Mouse (Mus musculus): ENCODE measurements around the gene Mcf2.

Mcf2 gene

DNA sequence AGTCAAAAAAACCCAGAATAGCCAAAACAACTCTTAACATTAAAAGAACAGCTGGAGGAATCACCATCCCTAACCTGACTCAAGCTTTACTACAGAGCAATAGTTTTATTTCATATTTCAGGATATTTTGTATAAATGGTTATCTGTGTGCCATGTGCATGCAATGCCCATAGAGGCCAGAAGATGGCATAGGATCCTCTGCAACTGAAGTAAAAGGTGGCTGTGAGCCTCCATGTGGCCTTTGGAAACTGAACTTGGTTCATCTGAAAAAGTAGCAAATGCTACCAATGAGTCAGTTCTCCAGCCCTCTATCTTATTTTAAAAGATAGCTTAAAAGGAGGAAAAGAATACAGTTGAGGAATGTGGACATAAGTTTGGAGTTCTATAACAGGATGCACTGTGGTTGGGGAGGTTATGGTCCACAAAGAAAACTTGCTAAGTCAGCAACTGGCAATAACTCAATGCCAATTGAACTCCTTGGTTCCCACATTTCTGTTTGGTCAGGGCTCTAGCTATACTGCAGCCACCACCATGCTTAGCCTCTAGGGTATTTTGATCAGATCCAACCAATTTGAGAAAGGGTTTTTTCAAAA is 165.7 kb downstream of the Mcf2 start:
- Histone ChIP-seq H3K36me3 (ENCODE audit: control insufficient read depth, insufficient read depth, low read length, poor library complexity, severe bottlenecking) (no peaks in the 10 kb centered on the region), H3K27me3 (ENCODE audit: control insufficient read depth, insufficient read depth, low read length, poor library complexity, severe bottlenecking) (no peaks in the 10 kb centered on the region)
- peak; percentile 69 for DNase-seq (ENCODE audit: low read depth, low spot score)
